In genomic region chr11:21326770-21327169, GRCm38 (mm10) we compare ENCODE assay signal across 11 mouse cellular contexts. TPM values are rescaled to one million over a fixed set of nuclear protein-coding genes. Genes with fewer than 3 reads are reported as not detected.
DNase-seq lines count a peak whose midpoint lies in the region; ATAC-seq and TF ChIP-seq lines count a peak whose summit lies in the region.
"Had no signal": no experiment of that assay in that cellular context is flagged by ENCODE, and none has a peak within 500 bp of the region (broad histone marks: within the 10 kb centered on the region; RNA-seq: fewer than 3 reads in every experiment).

No protein-coding gene starts in this region.

- TF ChIP-seq EP300 in MEL (IDR thresholded peaks at IDR 0.05; ENCODE audit: low read depth in 1 of 2, low read length in 2 of 2), result no peak

- H3K4me3 ChIP-seq in hindbrain, embryonic 14.5 days (replicated peaks; ENCODE audit: low read length), result no peak overlapping the region
- no peak overlapping the region for H3K4me3 ChIP-seq in hindbrain, embryonic 13.5 days
- H3K4me3 ChIP-seq in liver, adult 2 months (ENCODE audit: insufficient read depth, low read depth, low read length), result no peak overlapping the region
- no peak overlapping the region for H3K4me3 ChIP-seq in liver, embryonic 11.5 days (ENCODE audit: low read depth, low read length)
- no peak overlapping the region for H3K4me3 ChIP-seq in MEL (ENCODE audit: control insufficient read depth in 1 of 2, insufficient read depth in 1 of 2, low read depth in 2 of 2, low read length in 2 of 2)
- H3K4me3 ChIP-seq in embryonic facial prominence, embryonic 11.5 days (ENCODE audit: low read depth, low read length), result no peak overlapping the region
- H3K4me3 ChIP-seq: forebrain, embryonic 13.5 days had no signal

- no peak overlapping the region for H3K4me2 ChIP-seq in hindbrain, embryonic 14.5 days (replicated peaks)
- H3K4me2 ChIP-seq in hindbrain, embryonic 13.5 days, result no peak overlapping the region
- H3K4me2 ChIP-seq in liver, embryonic 11.5 days, result no peak overlapping the region
- H3K4me2 ChIP-seq in embryonic facial prominence, embryonic 11.5 days (ENCODE audit: low read depth, low read length), result no peak overlapping the region
- H3K4me2 ChIP-seq: forebrain, embryonic 13.5 days had no signal

- no peak for TF ChIP-seq POLR2A in liver, adult 2 months (IDR thresholded peaks at IDR 0.05; ENCODE audit: extremely low read depth, insufficient read depth, low read length)
- TF ChIP-seq POLR2A in MEL (IDR thresholded peaks at IDR 0.05; ENCODE audit: control insufficient read depth in 1 of 2, insufficient read depth in 1 of 2, low read depth in 1 of 2, low read length in 2 of 2, poor library complexity in 1 of 2), result no peak

- H3K27ac ChIP-seq in hindbrain, embryonic 14.5 days, result no peak overlapping the region
- H3K27ac ChIP-seq in hindbrain, embryonic 13.5 days, result no peak overlapping the region
- no peak overlapping the region for H3K27ac ChIP-seq in liver, adult 2 months (replicated peaks; ENCODE audit: insufficient read depth, low read depth, low read length)
- no peak overlapping the region for H3K27ac ChIP-seq in liver, embryonic 11.5 days (ENCODE audit: low read depth, low read length)
- H3K27ac ChIP-seq in MEL (ENCODE audit: control insufficient read depth, low read depth, low read length), result no peak overlapping the region
- no peak overlapping the region for H3K27ac ChIP-seq in embryonic facial prominence, embryonic 11.5 days (replicated peaks; ENCODE audit: low read depth, low read length)
- H3K27ac ChIP-seq: forebrain, embryonic 13.5 days had no signal

- 63% methylated on average over 2 of the region's 2 CpGs for WGBS in hindbrain, embryonic 14.5 days
- 77% methylated on average over 2 of the region's 2 CpGs for WGBS in hindbrain, embryonic 13.5 days
- WGBS in liver, adult 2 months, result 77% methylated on average over 2 of the region's 2 CpGs
- WGBS in liver, embryonic 11.5 days, result 68% methylated on average over 2 of the region's 2 CpGs
- WGBS in embryonic facial prominence, embryonic 11.5 days, result 61% methylated on average over 2 of the region's 2 CpGs

- no peak for DNase-seq in hindbrain, embryonic 14.5 days (ENCODE audit: low spot score)
- no peak for DNase-seq in liver, adult 2 months (ENCODE audit: extremely low read depth, low read depth, low spot score)
- DNase-seq in liver, embryonic 11.5 days (ENCODE audit: low spot score), result no peak
- no peak for DNase-seq in MEL (ENCODE audit: low read depth, low spot score)
- peak; percentile 26 for DNase-seq in embryonic facial prominence, embryonic 11.5 days (ENCODE audit: low spot score)
- DNase-seq in layer of hippocampus, adult 18-20 months (ENCODE audit: low spot score in 2 of 2), result no peak
- DNase-seq in right cerebral cortex, adult 18-20 months, result no peak
- DNase-seq: gastrocnemius, postnatal 25 days; thymus, postnatal 25 days had no signal

- TF ChIP-seq CTCF in liver, adult 2 months (IDR thresholded peaks at IDR 0.05; ENCODE audit: low read depth, low read length), result peak; percentile 33
- TF ChIP-seq CTCF in MEL (IDR thresholded peaks at IDR 0.05 in 2 of 3, conservative IDR thresholded peaks at IDR 0.05 in 1 of 3; ENCODE audit: control insufficient read depth in 1 of 3, insufficient read depth in 1 of 3, low read depth in 2 of 3, low read length in 3 of 3, poor library complexity in 1 of 3, severe bottlenecking in 1 of 3), result peak in 2 of 3 experiments; percentile 3 to 13; a peak in 1 of 6 replicates

- peaks cover 54% of the 10 kb centered on the region for H3K36me3 ChIP-seq in hindbrain, embryonic 14.5 days (replicated peaks; ENCODE audit: control insufficient read depth, insufficient read depth)
- peaks cover 59% of the 10 kb centered on the region for H3K36me3 ChIP-seq in hindbrain, embryonic 13.5 days
- H3K36me3 ChIP-seq in liver, adult 2 months (ENCODE audit: control insufficient read depth, insufficient read depth, low read length), result peaks cover 70% of the 10 kb centered on the region
- H3K36me3 ChIP-seq in liver, embryonic 11.5 days (ENCODE audit: control insufficient read depth, insufficient read depth, low read length), result peaks cover 6% of the 10 kb centered on the region; the same call in 1 of the 2 replicates
- H3K36me3 ChIP-seq in MEL (ENCODE audit: control insufficient read depth in 1 of 2, insufficient read depth in 2 of 2, low read length in 2 of 2), result peaks cover 0 to 2% of the 10 kb centered on the region in 2 experiments; a peak in 1 of 4 replicates
- H3K36me3 ChIP-seq in embryonic facial prominence, embryonic 11.5 days (replicated peaks; ENCODE audit: control insufficient read depth, insufficient read depth, low read depth, low read length), result no peaks in the 10 kb centered on the region; the same call in 1 of the 2 replicates

- H3K9me3 ChIP-seq in hindbrain, embryonic 14.5 days (ENCODE audit: control insufficient read depth, low read length), result no peaks in the 10 kb centered on the region
- H3K9me3 ChIP-seq in hindbrain, embryonic 13.5 days, result no peaks in the 10 kb centered on the region
- no peaks in the 10 kb centered on the region for H3K9me3 ChIP-seq in liver, embryonic 11.5 days (ENCODE audit: control insufficient read depth, low read length)
- no peaks in the 10 kb centered on the region for H3K9me3 ChIP-seq in MEL (replicated peaks; ENCODE audit: insufficient read depth, low read length)
- H3K9me3 ChIP-seq in embryonic facial prominence, embryonic 11.5 days (replicated peaks; ENCODE audit: control insufficient read depth, low read length), result no peaks in the 10 kb centered on the region
- H3K9me3 ChIP-seq: forebrain, embryonic 13.5 days had no signal

- no peaks in the 10 kb centered on the region for H3K4me1 ChIP-seq in hindbrain, embryonic 14.5 days (replicated peaks; ENCODE audit: control insufficient read depth, insufficient read depth, low read length)
- no peaks in the 10 kb centered on the region for H3K4me1 ChIP-seq in hindbrain, embryonic 13.5 days (replicated peaks)
- peaks cover 10% of the 10 kb centered on the region for H3K4me1 ChIP-seq in liver, adult 2 months (ENCODE audit: control insufficient read depth, insufficient read depth, low read length)
- no peaks in the 10 kb centered on the region for H3K4me1 ChIP-seq in liver, embryonic 11.5 days (replicated peaks; ENCODE audit: control insufficient read depth, insufficient read depth, low read length)
- no peaks in the 10 kb centered on the region for H3K4me1 ChIP-seq in MEL (ENCODE audit: control insufficient read depth in 1 of 2, insufficient read depth in 2 of 2, low read length in 2 of 2)
- no peaks in the 10 kb centered on the region for H3K4me1 ChIP-seq in embryonic facial prominence, embryonic 11.5 days (ENCODE audit: control insufficient read depth, insufficient read depth, low read length)
- H3K4me1 ChIP-seq: forebrain, embryonic 13.5 days had no signal

- 0 out of 2 replicates have a peak, but pooled peaks have one; percentile 48 for ATAC-seq in hindbrain, embryonic 14.5 days (ENCODE audit: low FRiP score)
- no peak for ATAC-seq in hindbrain, embryonic 13.5 days (ENCODE audit: low FRiP score)
- ATAC-seq in liver, embryonic 11.5 days (replicated peaks; ENCODE audit: low FRiP score), result no peak
- ATAC-seq in embryonic facial prominence, embryonic 11.5 days (replicated peaks; ENCODE audit: insufficient number of reproducible peaks, low FRiP score, low TSS enrichment, low read depth), result no peak
- ATAC-seq: forebrain, embryonic 13.5 days had no signal

- no peak overlapping the region for H3K9ac ChIP-seq in hindbrain, embryonic 14.5 days
- H3K9ac ChIP-seq in hindbrain, embryonic 13.5 days, result no peak overlapping the region
- no peak overlapping the region for H3K9ac ChIP-seq in liver, adult 2 months (ENCODE audit: low read depth, low read length)
- no peak overlapping the region for H3K9ac ChIP-seq in liver, embryonic 11.5 days (ENCODE audit: low read depth, low read length)
- no peak overlapping the region for H3K9ac ChIP-seq in MEL (ENCODE audit: control insufficient read depth, low read depth, low read length, poor library complexity, severe bottlenecking)
- no peak overlapping the region for H3K9ac ChIP-seq in embryonic facial prominence, embryonic 11.5 days (replicated peaks; ENCODE audit: low read length)
- H3K9ac ChIP-seq: forebrain, embryonic 13.5 days had no signal

- TF ChIP-seq RAD21 in MEL (IDR thresholded peaks at IDR 0.05; ENCODE audit: low read depth, low read length), result no peak

- H3K27me3 ChIP-seq in hindbrain, embryonic 14.5 days (ENCODE audit: control insufficient read depth, insufficient read depth, low read length), result no peaks in the 10 kb centered on the region
- H3K27me3 ChIP-seq in hindbrain, embryonic 13.5 days, result no peaks in the 10 kb centered on the region
- no peaks in the 10 kb centered on the region for H3K27me3 ChIP-seq in liver, adult 2 months (ENCODE audit: control insufficient read depth, insufficient read depth, low read length)
- no peaks in the 10 kb centered on the region for H3K27me3 ChIP-seq in liver, embryonic 11.5 days (replicated peaks; ENCODE audit: control insufficient read depth, insufficient read depth, low read length)
- no peaks in the 10 kb centered on the region for H3K27me3 ChIP-seq in MEL (ENCODE audit: control insufficient read depth in 1 of 2, insufficient read depth in 2 of 2, low read length in 2 of 2)
- no peaks in the 10 kb centered on the region for H3K27me3 ChIP-seq in embryonic facial prominence, embryonic 11.5 days (ENCODE audit: control insufficient read depth, insufficient read depth, low read length)
- H3K27me3 ChIP-seq: forebrain, embryonic 13.5 days had no signal

- H3K79me2 ChIP-seq in liver, adult 2 months (ENCODE audit: control insufficient read depth, insufficient read depth, low read length), result no peaks in the 10 kb centered on the region; the same call in 1 of the 2 replicates
- no peaks in the 10 kb centered on the region for H3K79me2 ChIP-seq in MEL (ENCODE audit: control insufficient read depth, insufficient read depth, low read length, poor library complexity)

TF ChIP-seq in MEL, 35 proteins besides CTCF, POLR2A, EP300 and RAD21:
- TF ChIP-seq CHD1 (IDR thresholded peaks at IDR 0.05; ENCODE audit: low read depth, low read length), result no peak
- no peak for TF ChIP-seq MXI1 (IDR thresholded peaks at IDR 0.05; ENCODE audit: low read depth, low read length)
- no peak for TF ChIP-seq MAZ (IDR thresholded peaks at IDR 0.05; ENCODE audit: low read depth, low read length)

RNA-seq across cellular contexts. Expression of gene Ugp2, which starts 44.2 kb away (rescaled TPM):
- polyA plus RNA-seq in hindbrain, embryonic 14.5 days (2014; fragmentation: Nextera tagmentation; extraction: Ambion mirVana), result 67.8 and 80.7 TPM in 2 replicates
- polyA plus RNA-seq in hindbrain, embryonic 13.5 days (2015; fragmentation: Nextera tagmentation; extraction: Ambion mirVana), result 65.0 and 71.6 TPM in 2 replicates
- total RNA-seq in liver, adult 2 months (2014; rRNA removed), result 275 and 425 TPM in 2 replicates
- polyA plus RNA-seq in liver, adult 2 months (2012; rRNA removed), result 26.4 and 26.8 TPM in 2 replicates
- polyA plus RNA-seq in liver, embryonic 11.5 days (2014; fragmentation: Nextera tagmentation; extraction: Ambion mirVana), result 41.6 and 42.8 TPM in 2 replicates
- 5.8 and 5.9 TPM in 2 replicates for total RNA-seq in MEL (2012; rRNA removed)
- polyA plus RNA-seq in MEL (2012; ENCODE audit: insufficient read depth in 1 of 2, insufficient read length in 2 of 2, low read depth in 1 of 2, low replicate concordance in 2 of 2, missing spikeins in 1 of 2), result 1 to 10 TPM in 1 of 2 experiments, not detected in 1; 6.3 TPM
- polyA plus RNA-seq in embryonic facial prominence, embryonic 11.5 days (2014; fragmentation: Nextera tagmentation; extraction: Ambion mirVana), result 70.6 and 76.1 TPM in 2 replicates
- 10 to 100 TPM; 79.9 to 81.5 TPM for total RNA-seq in layer of hippocampus, adult 18-20 months (2021)
